Mouse (Mus musculus): ENCODE data around the gene Col23a1. TPM values are rescaled to one million over a fixed set of nuclear protein-coding genes. Genes with fewer than 3 reads are reported as not detected.

Col23a1 gene
- polyA plus RNA-seq, 1 experiment from 2014 or later: 15.9 TPM

DNA sequence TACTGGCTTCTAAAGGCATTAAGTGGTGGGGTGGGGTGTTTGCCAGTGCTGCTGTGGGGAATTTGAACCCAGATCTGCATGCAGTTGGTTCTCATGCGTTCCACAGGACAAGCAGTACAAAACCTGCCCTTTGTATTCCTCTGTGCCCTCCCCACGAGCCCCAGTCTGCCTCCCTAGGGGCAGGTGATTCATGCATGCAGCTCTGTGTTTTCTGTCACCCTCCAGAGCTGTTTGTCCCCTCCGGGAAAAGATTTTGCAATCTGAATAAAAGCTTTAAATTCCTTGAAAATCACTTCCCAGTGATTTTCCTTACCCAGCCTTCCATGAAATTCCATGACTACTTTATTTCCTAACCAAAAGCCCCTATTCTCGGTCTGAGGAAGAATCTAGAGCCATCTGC lies 186.8 kb downstream of the Col23a1 start:
- Histone ChIP-seq H3K9ac (no peak overlapping the region), H3K4me1 (0 out of 2 replicates have a peak, but pooled peaks cover 3% of the 10 kb centered on the region), H3K36me3 (no peaks in the 10 kb centered on the region), H3K27ac (no peak overlapping the region), H3K4me3 (no peak overlapping the region), H3K4me2 (replicated peaks) (no peak overlapping the region), H3K9me3 (replicated peaks) (no peaks in the 10 kb centered on the region), H3K27me3 (no peaks in the 10 kb centered on the region)
- 50% methylated on average over 4 of the region's 4 CpGs for WGBS
- ATAC-seq (ENCODE audit: low FRiP score): no peak

DNA sequence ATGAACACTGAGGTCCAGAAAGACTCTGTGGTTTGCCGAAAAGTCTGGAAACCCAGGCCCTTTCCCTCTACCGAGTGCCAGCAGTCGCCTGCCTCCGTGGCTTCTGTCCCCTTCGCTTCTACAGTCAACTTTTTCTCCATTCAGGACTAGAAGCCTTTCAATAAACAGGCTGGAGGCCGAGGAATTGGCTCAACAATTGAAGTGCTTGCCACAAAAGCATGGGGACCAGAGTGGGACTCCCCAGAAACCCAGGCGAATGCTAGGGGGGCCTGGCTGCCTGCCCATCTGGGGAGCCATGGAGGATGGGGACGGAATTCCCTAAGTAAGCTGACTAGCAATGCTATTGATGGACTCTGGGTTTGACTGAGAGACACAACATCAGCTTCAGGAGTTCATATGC lies 187.9 kb downstream of the Col23a1 start:
- Histone ChIP-seq H3K4me3 (no peak overlapping the region), H3K9ac (no peak overlapping the region), H3K4me1 (0 out of 2 replicates have a peak, but pooled peaks cover 3% of the 10 kb centered on the region), H3K9me3 (replicated peaks) (no peaks in the 10 kb centered on the region), H3K36me3 (no peaks in the 10 kb centered on the region), H3K27ac (no peak overlapping the region), H3K4me2 (replicated peaks) (no peak overlapping the region), H3K27me3 (no peaks in the 10 kb centered on the region)
- WGBS: 74% methylated on average over 8 of the region's 8 CpGs
- ATAC-seq (ENCODE audit: low FRiP score): no peak

DNA sequence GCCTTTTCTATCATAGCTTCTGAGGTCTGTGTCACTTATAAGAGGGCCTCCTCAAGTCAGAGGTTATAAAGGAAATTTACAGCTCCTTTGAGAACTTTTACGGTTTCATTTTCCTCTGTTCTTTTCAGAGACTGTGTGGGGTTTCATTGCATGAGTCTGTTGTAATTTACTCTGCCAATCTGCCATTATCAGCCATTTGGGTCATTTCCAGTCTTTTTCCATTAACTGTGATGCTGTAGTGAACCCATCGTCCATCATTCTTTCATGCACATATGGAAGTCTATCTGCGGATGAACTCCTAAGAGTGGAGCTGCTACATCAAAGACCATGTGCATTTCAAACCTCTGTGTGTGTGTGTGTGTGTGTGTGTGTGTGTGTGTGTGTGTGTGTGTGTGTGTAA lies 192.5 kb downstream of the Col23a1 start:
- Histone ChIP-seq H3K4me2 (replicated peaks) (no peak overlapping the region), H3K36me3 (no peaks in the 10 kb centered on the region), H3K9ac (no peak overlapping the region), H3K4me3 (no peak overlapping the region), H3K27me3 (no peaks in the 10 kb centered on the region), H3K27ac (no peak overlapping the region), H3K9me3 (replicated peaks) (no peaks in the 10 kb centered on the region), H3K4me1 (no peaks in the 10 kb centered on the region)
- ATAC-seq (ENCODE audit: low FRiP score): no peak
- 74% methylated on average over 3 of the region's 3 CpGs for WGBS

DNA sequence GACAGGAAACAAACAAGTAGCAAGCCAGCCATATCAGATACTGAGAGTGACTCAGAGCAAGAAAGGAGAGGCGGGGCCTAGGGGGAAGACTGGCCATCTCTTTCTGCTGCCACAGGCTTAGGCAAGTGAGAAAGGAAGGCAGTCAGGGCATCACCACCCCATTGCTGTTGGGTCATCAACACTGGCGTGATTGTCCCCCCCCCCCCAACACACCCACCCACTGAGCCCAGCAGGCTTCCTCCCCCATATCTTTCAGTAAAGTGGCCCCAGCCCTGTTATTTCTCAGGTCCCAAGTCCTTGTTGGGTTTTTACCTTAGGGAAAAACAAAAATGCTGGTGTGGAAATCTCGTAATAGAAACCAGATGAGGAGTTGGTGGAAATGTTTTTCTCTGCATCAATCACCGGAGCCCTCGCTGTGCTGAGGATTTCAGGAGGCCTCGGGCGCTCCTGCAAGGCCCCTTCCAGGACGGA lies 195.4 kb downstream of the Col23a1 start:
- WGBS: 54% methylated on average over 8 of the region's 8 CpGs
- H3K9me3 ChIP-seq (replicated peaks): peaks cover 3% of the 10 kb centered on the region; the same call in 1 of the 2 replicates
- no peak overlapping the region for H3K9ac ChIP-seq
- peak overlapping the region; percentile 35; the same call in 1 of the 2 replicates for H3K27ac ChIP-seq
- no peak overlapping the region for H3K4me3 ChIP-seq
- H3K27me3 ChIP-seq: no peaks in the 10 kb centered on the region
- no peak overlapping the region for H3K4me2 ChIP-seq (replicated peaks)
- H3K36me3 ChIP-seq: no peaks in the 10 kb centered on the region
- ATAC-seq (ENCODE audit: low FRiP score): no peak
- peaks cover 12% of the 10 kb centered on the region; the same call in 1 of the 2 replicates for H3K4me1 ChIP-seq

DNA sequence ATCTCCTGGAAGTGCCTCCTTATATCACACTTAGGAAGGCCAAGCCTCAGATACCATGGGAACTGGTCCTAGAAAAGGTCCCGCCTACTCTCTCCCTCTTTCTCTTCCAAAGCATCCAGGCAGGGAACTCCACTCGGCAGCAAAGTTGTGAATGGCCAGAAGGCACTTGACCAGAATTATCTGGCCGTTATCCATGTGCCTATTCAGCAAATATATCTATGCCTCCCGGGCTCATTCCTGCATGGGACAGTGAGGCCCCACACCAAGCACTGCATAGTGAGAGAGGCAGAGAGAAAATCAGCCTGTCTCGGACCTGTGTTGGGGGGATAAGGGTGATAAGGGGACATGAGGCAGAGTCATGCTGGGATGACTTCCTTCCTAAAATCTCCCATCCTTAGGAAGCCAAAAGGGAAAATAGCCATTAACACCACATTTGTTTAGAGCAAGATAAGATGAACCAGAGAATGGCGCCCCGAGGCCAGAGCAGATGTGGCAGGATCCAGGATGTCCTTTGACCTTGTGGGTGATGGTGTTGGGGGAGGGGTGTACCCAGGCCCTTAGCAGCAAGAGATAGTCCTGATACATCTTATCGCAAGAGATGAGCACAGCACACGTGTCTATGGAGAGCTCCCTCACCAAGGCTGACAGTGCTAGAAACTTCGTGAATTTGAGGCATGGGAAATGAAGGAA lies 196.2 kb downstream of the Col23a1 start:
- ATAC-seq (ENCODE audit: low FRiP score): no peak
- H3K36me3 ChIP-seq: no peaks in the 10 kb centered on the region
- no peak overlapping the region for H3K9ac ChIP-seq
- H3K4me3 ChIP-seq: no peak overlapping the region
- H3K9me3 ChIP-seq (replicated peaks): peaks cover 4% of the 10 kb centered on the region; the same call in 1 of the 2 replicates
- H3K4me1 ChIP-seq: peaks cover 12% of the 10 kb centered on the region; the same call in 1 of the 2 replicates
- H3K4me2 ChIP-seq (replicated peaks): no peak overlapping the region
- peak overlapping the region; percentile 35; the same call in 1 of the 2 replicates for H3K27ac ChIP-seq
- WGBS: 63% methylated on average over 10 of the region's 10 CpGs
- no peaks in the 10 kb centered on the region for H3K27me3 ChIP-seq

DNA sequence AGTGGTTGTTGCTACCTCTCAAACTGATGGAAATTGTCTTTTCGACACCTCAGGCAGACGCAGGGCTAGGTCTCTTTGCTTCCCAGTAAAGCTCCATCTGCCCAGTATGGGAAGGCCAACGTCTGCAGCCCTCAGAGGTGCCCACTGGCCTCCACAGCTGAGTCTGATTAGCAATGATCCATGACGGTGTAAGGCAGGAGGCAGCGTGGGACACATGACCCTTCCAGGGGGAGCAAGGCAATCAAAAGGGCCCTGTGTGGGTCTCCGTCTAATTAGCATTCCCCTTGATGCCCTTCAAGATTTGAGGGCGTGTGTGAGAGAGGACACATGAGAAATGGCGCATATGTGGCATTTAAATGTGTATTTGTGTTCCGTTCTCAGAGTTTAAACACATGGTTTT lies 199.1 kb downstream of the Col23a1 start:
- H3K4me2 ChIP-seq (replicated peaks): no peak overlapping the region
- no peak overlapping the region for H3K4me3 ChIP-seq
- no peak overlapping the region; the same call in 1 of the 2 replicates for H3K27ac ChIP-seq
- WGBS: 29% methylated on average over 9 of the region's 9 CpGs
- no peaks in the 10 kb centered on the region for H3K27me3 ChIP-seq
- H3K4me1 ChIP-seq: peaks cover 12% of the 10 kb centered on the region; the same call in 1 of the 2 replicates
- no peak overlapping the region for H3K9ac ChIP-seq
- H3K36me3 ChIP-seq: no peaks in the 10 kb centered on the region
- ATAC-seq (ENCODE audit: low FRiP score): no peak
- peaks cover 4% of the 10 kb centered on the region; the same call in 1 of the 2 replicates for H3K9me3 ChIP-seq (replicated peaks)

DNA sequence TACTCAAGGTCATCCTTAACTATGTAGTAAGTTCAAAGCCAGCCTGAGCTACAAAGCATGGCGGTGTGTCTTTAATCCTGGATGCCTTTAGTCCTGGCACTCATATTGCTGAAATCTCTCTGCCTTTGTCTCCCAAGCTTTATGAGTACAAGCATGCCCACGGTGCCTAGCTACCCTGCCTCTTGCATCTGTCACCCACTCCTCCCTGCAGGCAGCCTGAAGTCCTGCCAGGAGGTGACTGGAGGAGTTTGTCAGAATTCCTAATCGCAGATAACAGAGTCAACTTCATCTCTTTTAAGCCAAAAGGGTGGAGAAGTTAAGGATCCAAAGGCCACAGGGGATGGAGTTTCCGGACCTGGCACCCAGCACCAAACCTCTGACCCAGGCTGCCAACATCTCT lies 203.7 kb downstream of the Col23a1 start:
- Histone ChIP-seq H3K4me1 (peaks cover 5% of the 10 kb centered on the region; the same call in 1 of the 2 replicates), H3K36me3 (no peaks in the 10 kb centered on the region), H3K9me3 (replicated peaks) (peaks cover 4% of the 10 kb centered on the region; the same call in 1 of the 2 replicates), H3K27me3 (no peaks in the 10 kb centered on the region), H3K4me2 (replicated peaks) (no peak overlapping the region), H3K9ac (no peak overlapping the region), H3K27ac (no peak overlapping the region), H3K4me3 (no peak overlapping the region)
- ATAC-seq (ENCODE audit: low FRiP score): no peak
- 83% methylated on average over 4 of the region's 4 CpGs for WGBS

DNA sequence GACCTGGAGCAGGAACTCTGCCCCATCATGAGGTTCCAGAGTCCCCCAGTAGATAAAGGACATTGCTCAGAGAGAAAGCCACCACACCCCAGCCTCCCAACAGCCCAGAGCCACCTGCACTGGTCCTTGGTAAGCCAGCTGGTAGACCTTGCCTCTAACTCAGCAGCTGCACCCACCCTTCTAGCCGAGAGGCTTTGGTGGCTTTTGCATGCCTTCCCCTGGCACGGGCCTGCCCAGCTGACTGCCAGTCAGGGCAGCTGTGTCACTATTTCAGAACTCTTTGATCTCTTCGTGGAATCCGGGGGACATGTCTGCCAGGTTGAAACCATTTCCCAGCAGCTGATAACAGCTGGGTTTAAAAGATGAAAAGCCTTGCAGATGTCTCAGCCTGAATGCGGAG lies 204.5 kb downstream of the Col23a1 start:
- 72% methylated on average over 5 of the region's 5 CpGs for WGBS
- H3K4me2 ChIP-seq (replicated peaks): no peak overlapping the region
- ATAC-seq (ENCODE audit: low FRiP score): no peak

DNA sequence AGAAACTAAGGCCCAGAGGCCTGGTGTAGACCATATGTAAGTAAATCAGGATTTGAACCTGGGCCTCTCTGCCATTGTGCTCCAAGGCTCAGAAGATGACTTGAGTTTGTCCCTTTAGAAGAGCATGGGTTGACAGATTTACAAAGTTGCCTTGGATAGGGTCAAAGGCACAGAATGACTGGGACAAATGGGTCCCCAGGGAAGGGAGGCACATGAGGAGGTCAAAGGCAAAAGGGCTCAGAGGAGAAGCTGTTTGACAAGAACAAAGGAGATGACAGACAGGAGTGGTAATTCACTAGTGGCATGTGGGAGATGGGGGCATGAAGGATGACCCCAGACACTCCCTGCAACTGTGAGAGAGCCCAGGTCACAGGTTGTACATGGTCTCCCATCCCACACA lies 210.1 kb downstream of the Col23a1 start:
- no peak overlapping the region for H3K4me2 ChIP-seq (replicated peaks)
- no peak for ATAC-seq (ENCODE audit: low FRiP score)
- H3K9ac ChIP-seq: no peak overlapping the region
- H3K27me3 ChIP-seq: no peaks in the 10 kb centered on the region
- no peaks in the 10 kb centered on the region for H3K4me1 ChIP-seq
- no peak overlapping the region for H3K4me3 ChIP-seq
- H3K9me3 ChIP-seq (replicated peaks): no peaks in the 10 kb centered on the region
- H3K27ac ChIP-seq: no peak overlapping the region
- no peaks in the 10 kb centered on the region for H3K36me3 ChIP-seq

More for the DNA sequence above, 204.5 kb downstream of the Col23a1 start:
- Histone ChIP-seq H3K27me3 (no peaks in the 10 kb centered on the region), H3K4me3 (no peak overlapping the region), H3K4me1 (no peaks in the 10 kb centered on the region), H3K9ac (no peak overlapping the region), H3K27ac (no peak overlapping the region), H3K36me3 (no peaks in the 10 kb centered on the region), H3K9me3 (replicated peaks) (peaks cover 4% of the 10 kb centered on the region; the same call in 1 of the 2 replicates)

DNA sequence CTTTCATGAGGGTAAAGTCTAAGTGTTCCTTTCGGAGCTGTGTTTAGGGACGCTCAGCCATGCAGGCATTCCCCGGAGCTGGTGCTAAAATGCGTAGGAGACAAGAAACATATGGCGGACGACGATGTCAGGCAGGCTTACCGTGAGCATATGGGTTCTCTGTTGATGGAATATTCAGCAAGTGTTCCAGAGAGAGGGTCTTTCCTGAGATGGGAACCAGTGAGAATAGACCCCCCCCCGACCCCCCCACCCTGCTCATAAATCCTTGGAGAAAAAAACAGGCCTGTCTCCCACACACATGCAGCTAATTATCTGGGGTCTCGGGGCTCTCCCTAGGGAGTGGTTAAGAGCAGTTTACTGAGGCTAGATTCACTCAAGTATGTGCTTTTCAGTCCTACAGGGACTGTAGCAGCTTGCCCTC lies 212.7 kb downstream of the Col23a1 start:
- H3K9me3 ChIP-seq (replicated peaks): no peaks in the 10 kb centered on the region
- H3K27me3 ChIP-seq: no peaks in the 10 kb centered on the region
- no peak overlapping the region for H3K9ac ChIP-seq
- WGBS: 65% methylated on average over 10 of the region's 10 CpGs
- H3K4me3 ChIP-seq: no peak overlapping the region
- no peak overlapping the region for H3K4me2 ChIP-seq (replicated peaks)
- no peaks in the 10 kb centered on the region for H3K36me3 ChIP-seq
- no peaks in the 10 kb centered on the region for H3K4me1 ChIP-seq
- H3K27ac ChIP-seq: no peak overlapping the region
- ATAC-seq (ENCODE audit: low FRiP score): no peak

DNA sequence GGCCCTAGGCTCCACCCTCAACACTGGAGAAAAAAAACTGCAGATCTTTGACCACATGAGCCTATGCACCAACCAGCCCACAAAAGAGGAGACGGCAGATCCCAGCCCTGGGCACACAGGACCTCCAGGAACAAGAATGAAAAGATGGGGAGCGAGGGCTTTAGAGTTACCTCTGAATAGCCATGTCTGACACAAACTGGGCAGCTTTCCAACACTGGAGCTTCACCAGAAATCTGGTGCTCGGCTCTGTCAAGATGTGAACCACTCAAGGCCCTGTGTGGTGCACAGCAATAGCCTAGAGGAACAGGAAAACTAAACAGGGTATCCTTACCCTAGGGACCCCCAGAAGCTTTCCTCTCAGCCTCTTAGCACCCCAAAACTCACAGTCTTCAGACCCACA lies 215.2 kb downstream of the Col23a1 start:
- no peak for ATAC-seq (ENCODE audit: low FRiP score)
- H3K9ac ChIP-seq: no peak overlapping the region
- H3K9me3 ChIP-seq (replicated peaks): no peaks in the 10 kb centered on the region
- H3K36me3 ChIP-seq: no peaks in the 10 kb centered on the region
- WGBS: 63% methylated on average over 3 of the region's 3 CpGs
- 0 out of 2 replicates have a peak, but pooled peaks cover 3% of the 10 kb centered on the region for H3K4me1 ChIP-seq
- H3K27me3 ChIP-seq: no peaks in the 10 kb centered on the region; the same call in 1 of the 2 replicates
- no peak overlapping the region for H3K27ac ChIP-seq
- no peak overlapping the region for H3K4me3 ChIP-seq
- H3K4me2 ChIP-seq (replicated peaks): no peak overlapping the region

DNA sequence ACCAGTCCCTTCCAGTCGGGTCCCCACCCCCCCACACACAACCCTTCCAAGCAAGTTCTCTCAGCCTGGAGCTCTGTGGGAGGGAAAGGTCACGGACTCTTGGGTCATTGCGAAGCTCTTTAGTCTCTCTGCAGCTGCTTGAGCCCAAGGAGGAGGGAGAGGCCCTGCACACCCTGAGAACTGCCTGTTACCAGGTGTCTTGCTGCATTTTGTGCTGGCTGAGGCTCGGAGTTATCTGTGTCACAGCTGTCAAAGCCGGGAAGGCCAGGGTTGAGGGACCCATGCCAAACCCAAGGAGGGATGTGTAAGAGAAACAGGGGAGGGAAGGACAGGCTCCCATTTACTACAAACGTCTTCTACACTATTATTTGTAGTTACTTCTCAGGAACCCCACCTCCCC lies 218.3 kb downstream of the Col23a1 start:
- Histone ChIP-seq H3K4me2 (replicated peaks) (no peak overlapping the region), H3K27me3 (no peaks in the 10 kb centered on the region; the same call in 1 of the 2 replicates), H3K9ac (no peak overlapping the region), H3K27ac (no peak overlapping the region), H3K4me3 (no peak overlapping the region), H3K4me1 (0 out of 2 replicates have a peak, but pooled peaks cover 3% of the 10 kb centered on the region), H3K9me3 (replicated peaks) (no peaks in the 10 kb centered on the region), H3K36me3 (no peaks in the 10 kb centered on the region)
- ATAC-seq (ENCODE audit: low FRiP score): no peak
- WGBS: 45% methylated on average over 6 of the region's 6 CpGs

DNA sequence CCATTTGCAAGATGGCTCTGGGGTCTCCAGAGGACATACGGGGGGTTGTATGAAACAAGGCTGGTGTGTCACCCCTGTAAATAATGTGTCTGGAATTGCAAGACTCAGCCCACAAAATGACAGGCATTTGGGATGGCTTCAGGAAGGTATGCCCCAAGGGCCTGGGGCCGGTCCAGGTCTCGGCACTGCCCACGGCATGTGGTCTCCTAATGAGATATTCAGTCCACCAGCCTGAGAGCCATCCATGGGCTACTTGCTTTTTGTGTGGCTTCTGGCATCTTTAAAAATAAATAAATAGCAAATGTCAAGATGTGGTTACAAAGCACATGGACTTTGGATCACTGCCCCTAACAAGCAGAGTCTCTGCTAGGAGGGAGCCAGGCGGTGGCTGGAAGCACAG lies 219.5 kb downstream of the Col23a1 start:
- no peaks in the 10 kb centered on the region for H3K9me3 ChIP-seq (replicated peaks)
- no peak overlapping the region for H3K27ac ChIP-seq
- 82% methylated on average over 5 of the region's 5 CpGs for WGBS
- ATAC-seq (ENCODE audit: low FRiP score): no peak
- H3K4me1 ChIP-seq: 0 out of 2 replicates have a peak, but pooled peaks cover 3% of the 10 kb centered on the region
- no peak overlapping the region for H3K4me3 ChIP-seq
- no peak overlapping the region for H3K9ac ChIP-seq
- no peak overlapping the region for H3K4me2 ChIP-seq (replicated peaks)
- H3K27me3 ChIP-seq: no peaks in the 10 kb centered on the region; the same call in 1 of the 2 replicates
- H3K36me3 ChIP-seq: no peaks in the 10 kb centered on the region
